Mouse (Mus musculus) C2C12 (cell line): ENCODE results near the gene Ubiad1. TPM values are rescaled to one million over a fixed set of nuclear protein-coding genes. Genes with fewer than 3 reads are reported as not detected.

Experiments
- H3K27me3 ChIP-seq: one replicate; pipeline ENCODE4 v1.6.1; 2011; ENCODE audit not compliant: control insufficient read depth, insufficient read depth, insufficient read length
- H3K36me3 ChIP-seq: one replicate; pipeline ENCODE4 v1.6.1; 2011; ENCODE audit not compliant: control insufficient read depth, insufficient read depth
- H3K4me3 ChIP-seq: one replicate; pipeline ENCODE4 v1.5.1; 2011; ENCODE audit warnings: mild to moderate bottlenecking, control low read depth; ENCODE audit not compliant: poor library complexity, insufficient read depth, severe bottlenecking
- H3K79me2 ChIP-seq: one replicate; pipeline ENCODE4 v1.6.1; 2011; ENCODE audit not compliant: control insufficient read depth, insufficient read depth
- H3K79me3 ChIP-seq: one replicate; pipeline ENCODE4 v1.6.1; 2011; ENCODE audit warnings: low read depth, control low read depth
- H3ac ChIP-seq: one replicate; pipeline ENCODE3; 2011; ENCODE audit warnings: low read depth; ENCODE audit not compliant: control insufficient read depth, insufficient read length
- CEBPB ChIP-seq: IDR thresholded peaks from one replicate; pipeline ENCODE4 v1.6.1; 2011; ENCODE audit warnings: low read depth, mild to moderate bottlenecking, control low read depth, moderate library complexity
- CTCF ChIP-seq: IDR thresholded peaks from one replicate; pipeline ENCODE4 v1.5.1; 2011; ENCODE audit not compliant: control insufficient read depth, insufficient read depth, insufficient read length
- FOSL1 ChIP-seq: IDR thresholded peaks from one replicate; pipeline ENCODE4 v1.8.0; 2011; ENCODE audit warnings: mild to moderate bottlenecking, low read length; ENCODE audit not compliant: poor library complexity, insufficient read depth, severe bottlenecking
- MAX ChIP-seq: IDR thresholded peaks from one replicate; pipeline ENCODE4 v1.6.1; 2011; ENCODE audit warnings: mild to moderate bottlenecking, control low read depth
- MYOD1 ChIP-seq: IDR thresholded peaks from one replicate; pipeline ENCODE4 v1.6.1; 2011; ENCODE audit warnings: low read depth; ENCODE audit not compliant: control insufficient read depth, insufficient read length
- MYOG ChIP-seq: IDR thresholded peaks from one replicate; pipeline ENCODE4 v1.6.1; 2011; ENCODE audit not compliant: control insufficient read depth, insufficient read length; ENCODE audit errors: extremely low read depth
- USF1 ChIP-seq: IDR thresholded peaks from one replicate; pipeline ENCODE4 v1.6.1; 2011; ENCODE audit warnings: low read depth, mild to moderate bottlenecking, control low read depth, moderate library complexity
- polyA plus RNA-seq: library from polyadenylated mRNA; unstranded; fragments of >200 nt; fragmentation: generic; extraction: Trizol; gene quantifications from one replicate; pipeline ENCODE4 v1.2.1, GENCODE M21; 2012; ENCODE audit warnings: missing spikeins

Ubiad1 gene
- polyA plus RNA-seq, 1 experiment, result 19.7 TPM

DNA sequence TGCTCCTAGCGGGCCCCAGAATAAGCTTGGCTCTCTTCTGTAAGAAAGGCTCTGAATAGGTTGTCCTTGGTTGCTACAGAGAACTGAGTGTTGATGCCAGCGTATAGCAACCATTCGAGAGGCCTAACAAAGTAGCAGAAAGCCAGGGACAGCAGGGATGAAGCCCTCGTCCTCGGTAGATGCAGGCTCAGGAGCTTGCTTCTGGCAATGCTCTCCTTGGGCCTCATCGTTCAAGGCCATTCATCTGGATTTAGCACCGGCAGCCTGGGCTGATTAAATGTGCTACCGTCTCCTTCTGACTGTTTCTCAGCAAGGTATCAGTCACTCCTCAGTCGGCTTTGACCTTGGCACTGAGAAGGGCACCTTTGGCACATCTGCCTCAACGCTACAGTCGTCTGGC, 15.4 kb downstream of the Ubiad1 start:
- H3K79me2 ChIP-seq, result no peaks in the 10 kb centered on the region
- no peaks in the 10 kb centered on the region for H3K79me3 ChIP-seq
- H3K36me3 ChIP-seq, result peaks cover under 1% of the 10 kb centered on the region
- no peak overlapping the region for H3ac ChIP-seq
- H3K4me3 ChIP-seq, result no peak overlapping the region
- H3K27me3 ChIP-seq, result no peaks in the 10 kb centered on the region
- TF ChIP-seq USF1 (no peak), CTCF (no peak)

GRCm38 (mm10) chr4:148428544-148428943, 16.0 kb downstream of the Ubiad1 start:
- Histone ChIP-seq H3K4me3 (no peak overlapping the region), H3K36me3 (no peaks in the 10 kb centered on the region), H3K27me3 (no peaks in the 10 kb centered on the region), H3K79me3 (no peaks in the 10 kb centered on the region), H3ac (no peak overlapping the region), H3K79me2 (no peaks in the 10 kb centered on the region)
- TF ChIP-seq FOSL1, result no peak
- no peak for TF ChIP-seq MYOG
- TF ChIP-seq CEBPB, result no peak
- TF ChIP-seq CTCF, result no peak
- no peak for TF ChIP-seq MAX
- no peak for TF ChIP-seq USF1
- TF ChIP-seq MYOD1, result no peak

DNA sequence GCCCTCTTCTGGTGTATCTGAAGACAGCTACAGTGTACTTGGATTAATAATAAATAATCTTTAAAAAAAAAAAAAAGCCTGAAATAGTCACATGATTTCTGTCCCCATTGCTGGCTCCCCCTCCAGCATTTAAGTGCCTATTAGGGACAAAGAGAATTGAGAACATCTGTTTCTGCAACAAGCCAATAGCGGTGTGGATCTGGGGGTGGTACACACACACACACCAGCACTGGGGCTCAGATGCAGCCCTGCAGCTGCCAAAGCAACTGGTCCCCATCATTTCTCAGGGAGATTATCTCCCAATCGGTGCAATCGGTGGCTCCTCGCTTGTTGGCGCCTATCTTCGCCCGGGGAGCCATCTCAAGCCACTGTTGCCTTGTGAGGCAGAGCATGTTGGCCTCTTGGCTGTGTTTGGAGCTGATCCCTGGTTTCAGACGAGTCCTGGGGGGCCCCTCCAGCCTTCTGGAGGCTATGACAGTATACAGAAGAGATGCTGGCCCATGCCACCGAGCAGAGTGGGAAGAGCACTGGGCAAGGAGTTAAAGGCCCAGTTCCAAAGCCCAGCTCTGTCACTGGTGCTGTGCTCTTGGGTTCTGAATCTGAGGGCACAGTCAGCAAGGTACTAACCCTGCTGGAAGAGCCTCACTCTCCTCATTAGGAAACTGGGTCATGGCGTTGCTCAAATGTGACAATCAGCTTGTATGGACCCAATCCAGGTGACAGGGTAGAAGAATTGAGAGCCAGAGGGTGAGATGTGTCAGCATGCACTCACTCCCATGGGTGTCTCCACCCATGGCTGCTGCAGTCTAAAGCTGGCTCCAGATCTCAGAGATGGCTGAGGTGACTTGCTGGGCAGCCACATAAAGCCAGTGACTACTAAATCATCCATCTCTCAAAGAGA, 17.4 kb downstream of the Ubiad1 start:
- Histone ChIP-seq H3K79me2 (no peaks in the 10 kb centered on the region), H3ac (no peak overlapping the region), H3K27me3 (no peaks in the 10 kb centered on the region), H3K4me3 (no peak overlapping the region), H3K79me3 (no peaks in the 10 kb centered on the region), H3K36me3 (no peaks in the 10 kb centered on the region)
- TF ChIP-seq MYOG (no peak), FOSL1 (no peak), MAX (no peak), CEBPB (no peak), MYOD1 (no peak), USF1 (no peak), CTCF (no peak)

DNA sequence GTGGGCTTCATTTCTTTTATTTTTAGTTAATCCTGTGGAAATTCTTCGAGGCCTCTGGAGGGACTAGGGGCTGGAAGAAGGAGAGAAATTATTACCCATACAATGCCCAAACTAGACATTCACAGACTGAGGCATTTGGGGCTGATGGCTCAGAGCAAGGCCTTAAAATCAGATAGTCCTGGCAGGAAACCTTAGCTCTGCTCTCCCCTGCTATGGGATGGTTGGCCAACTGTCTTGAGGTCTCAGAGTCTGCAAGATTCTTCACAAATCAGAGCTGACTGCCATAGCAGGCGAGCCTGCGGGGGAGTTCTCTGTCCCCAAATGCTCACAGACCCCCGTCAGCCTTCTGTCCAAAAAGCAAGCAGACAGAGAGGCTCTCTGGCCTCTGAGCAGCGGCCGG, 27.0 kb downstream of the Ubiad1 start:
- H3K79me3 ChIP-seq, result no peaks in the 10 kb centered on the region
- TF ChIP-seq CEBPB (no peak), USF1 (no peak), FOSL1 (no peak)

DNA sequence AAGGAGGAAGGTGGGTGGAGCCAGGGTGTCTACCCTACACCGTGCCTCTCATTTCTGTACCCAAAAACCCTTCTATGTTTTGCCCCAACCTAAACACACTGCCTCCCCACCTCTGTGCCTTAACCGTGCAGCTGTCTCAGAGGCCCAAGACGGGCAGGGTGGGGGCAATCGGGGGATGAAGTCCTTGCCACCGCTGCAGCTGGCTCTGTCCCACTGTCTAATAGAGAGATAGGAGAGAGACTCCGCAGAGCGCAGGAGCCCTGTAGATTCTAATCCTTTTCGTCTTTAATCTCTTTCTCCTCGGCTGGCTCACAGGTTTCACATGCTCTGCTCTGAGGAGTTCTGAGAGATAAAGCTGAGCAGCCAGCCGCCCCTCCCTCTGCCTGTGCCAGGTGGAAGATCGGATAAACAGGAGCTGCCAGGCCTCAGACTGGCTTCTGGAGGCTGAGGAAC, 27.5 kb downstream of the Ubiad1 start:
- H3K4me3 ChIP-seq, result no peak overlapping the region
- H3K79me2 ChIP-seq, result no peaks in the 10 kb centered on the region
- TF ChIP-seq MYOD1 (no peak), USF1 (no peak), MAX (no peak), CEBPB (no peak), MYOG (no peak), FOSL1 (no peak), CTCF (no peak)
- no peak overlapping the region for H3ac ChIP-seq
- peaks cover 46% of the 10 kb centered on the region for H3K27me3 ChIP-seq
- no peaks in the 10 kb centered on the region for H3K36me3 ChIP-seq
- no peaks in the 10 kb centered on the region for H3K79me3 ChIP-seq

More for the DNA sequence above, 27.0 kb downstream of the Ubiad1 start:
- no peaks in the 10 kb centered on the region for H3K36me3 ChIP-seq
- no peak overlapping the region for H3K4me3 ChIP-seq
- peaks cover 46% of the 10 kb centered on the region for H3K27me3 ChIP-seq
- no peak overlapping the region for H3ac ChIP-seq
- H3K79me2 ChIP-seq, result no peaks in the 10 kb centered on the region

- no peak overlapping the region for H3ac ChIP-seq
- peaks cover 46% of the 10 kb centered on the region for H3K27me3 ChIP-seq
- H3K79me2 ChIP-seq, result no peaks in the 10 kb centered on the region
- H3K79me3 ChIP-seq, result no peaks in the 10 kb centered on the region
- TF ChIP-seq CTCF, result no peak
- TF ChIP-seq MAX, result no peak
- no peak for TF ChIP-seq FOSL1
- no peak for TF ChIP-seq USF1
- TF ChIP-seq MYOD1, result no peak
- TF ChIP-seq MYOG, result no peak
- TF ChIP-seq CEBPB, result no peak
- H3K4me3 ChIP-seq, result no peak overlapping the region
- H3K36me3 ChIP-seq, result no peaks in the 10 kb centered on the region
Observed at GRCm38 (mm10) chr4:148415575-148415974, 29.0 kb downstream of the Ubiad1 start.
